Mouse (Mus musculus): ENCODE results near the gene Rwdd2b. TPM values are rescaled to one million over a fixed set of nuclear protein-coding genes. Genes with fewer than 3 reads are reported as not detected.

Rwdd2b gene
- polyA plus RNA-seq, 1 experiment from 2014 or later, result 11.3 TPM

- Histone ChIP-seq H3K27me3 (no peaks in the 10 kb centered on the region), H3K4me3 (no peak overlapping the region)
Observed at GRCm38 (mm10) chr16:87393813-87394548, 46.4 kb downstream of the Rwdd2b start.

GRCm38 (mm10) chr16:87387444-87387977 is 52.9 kb downstream of the Rwdd2b start:
- no peaks in the 10 kb centered on the region for H3K9me3 ChIP-seq
- no peak overlapping the region for H3K27ac ChIP-seq (replicated peaks)
- no peak for ATAC-seq (replicated peaks)
- 94% methylated on average over 3 of the region's 3 CpGs for WGBS
- no peak overlapping the region for H3K4me2 ChIP-seq (replicated peaks)
- no peak overlapping the region for H3K9ac ChIP-seq (replicated peaks)
- no peak overlapping the region for H3K4me3 ChIP-seq
- H3K4me1 ChIP-seq, result no peaks in the 10 kb centered on the region
- no peaks in the 10 kb centered on the region for H3K27me3 ChIP-seq
- peaks cover 49% of the 10 kb centered on the region for H3K36me3 ChIP-seq

More at GRCm38 (mm10) chr16:87393813-87394548, 46.4 kb downstream of the Rwdd2b start:
- peak; percentile 78 for ATAC-seq (replicated peaks)
- Histone ChIP-seq H3K4me1 (no peaks in the 10 kb centered on the region), H3K36me3 (peaks cover 57% of the 10 kb centered on the region), H3K9ac (replicated peaks) (no peak overlapping the region), H3K9me3 (no peaks in the 10 kb centered on the region), H3K4me2 (replicated peaks) (no peak overlapping the region), H3K27ac (replicated peaks) (no peak overlapping the region)
- 51% methylated on average over 16 of the region's 16 CpGs for WGBS

DNA sequence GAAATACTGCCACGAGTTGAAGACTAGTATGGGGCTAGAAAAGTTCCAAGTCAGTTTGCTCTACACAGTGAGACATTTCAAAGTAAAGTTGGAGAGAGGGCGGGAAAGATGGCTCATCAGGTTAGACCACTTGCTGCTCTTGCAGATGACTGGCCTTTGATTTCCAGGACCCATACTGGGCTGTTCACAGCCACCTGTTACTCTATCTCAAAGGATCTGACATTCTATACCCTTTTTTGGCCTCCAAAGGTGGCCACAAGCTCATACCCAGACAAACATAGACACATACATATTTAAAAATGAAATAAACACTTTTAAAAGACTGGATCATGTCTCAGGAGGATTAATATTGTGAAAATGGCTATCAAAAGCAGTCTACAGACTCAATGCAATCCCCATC is 56.0 kb downstream of the Rwdd2b start:
- Histone ChIP-seq H3K27ac (replicated peaks) (no peak overlapping the region), H3K4me3 (no peak overlapping the region), H3K9me3 (no peaks in the 10 kb centered on the region), H3K4me2 (replicated peaks) (no peak overlapping the region), H3K4me1 (no peaks in the 10 kb centered on the region), H3K9ac (replicated peaks) (no peak overlapping the region), H3K27me3 (no peaks in the 10 kb centered on the region), H3K36me3 (peaks cover 68% of the 10 kb centered on the region)
- no peak for ATAC-seq (replicated peaks)
- 90% methylated on average over 2 of the region's 2 CpGs for WGBS

Other genes starting within 250 kb of the Rwdd2b start
- 16.2 and 16.3 TPM in 2 replicates for gene N6amt1, start 86.4 kb downstream of the Rwdd2b start, polyA plus RNA-seq (2015; fragmentation: Nextera tagmentation; extraction: Ambion mirVana)
- gene Ltn1, start 8.0 kb downstream of the Rwdd2b start, polyA plus RNA-seq (2015; fragmentation: Nextera tagmentation; extraction: Ambion mirVana), result 27.2 and 29.9 TPM in 2 replicates
- 48.5 and 51.6 TPM in 2 replicates for gene Usp16, start 14.1 kb upstream of the Rwdd2b start, polyA plus RNA-seq (2015; fragmentation: Nextera tagmentation; extraction: Ambion mirVana)
- gene Cct8, start 55.3 kb upstream of the Rwdd2b start, polyA plus RNA-seq (2015; fragmentation: Nextera tagmentation; extraction: Ambion mirVana), result 454 and 460 TPM in 2 replicates
- gene Map3k7cl, start 112.8 kb upstream of the Rwdd2b start, polyA plus RNA-seq (2015; fragmentation: Nextera tagmentation; extraction: Ambion mirVana), result 0.11 TPM in 1 of 2 replicates, not detected in the other

All from forebrain, embryonic 15.5 days (tissue).